Mouse (Mus musculus): Measurements from ENCODE around the gene Dlgap1.

The Dlgap1 gene

DNA sequence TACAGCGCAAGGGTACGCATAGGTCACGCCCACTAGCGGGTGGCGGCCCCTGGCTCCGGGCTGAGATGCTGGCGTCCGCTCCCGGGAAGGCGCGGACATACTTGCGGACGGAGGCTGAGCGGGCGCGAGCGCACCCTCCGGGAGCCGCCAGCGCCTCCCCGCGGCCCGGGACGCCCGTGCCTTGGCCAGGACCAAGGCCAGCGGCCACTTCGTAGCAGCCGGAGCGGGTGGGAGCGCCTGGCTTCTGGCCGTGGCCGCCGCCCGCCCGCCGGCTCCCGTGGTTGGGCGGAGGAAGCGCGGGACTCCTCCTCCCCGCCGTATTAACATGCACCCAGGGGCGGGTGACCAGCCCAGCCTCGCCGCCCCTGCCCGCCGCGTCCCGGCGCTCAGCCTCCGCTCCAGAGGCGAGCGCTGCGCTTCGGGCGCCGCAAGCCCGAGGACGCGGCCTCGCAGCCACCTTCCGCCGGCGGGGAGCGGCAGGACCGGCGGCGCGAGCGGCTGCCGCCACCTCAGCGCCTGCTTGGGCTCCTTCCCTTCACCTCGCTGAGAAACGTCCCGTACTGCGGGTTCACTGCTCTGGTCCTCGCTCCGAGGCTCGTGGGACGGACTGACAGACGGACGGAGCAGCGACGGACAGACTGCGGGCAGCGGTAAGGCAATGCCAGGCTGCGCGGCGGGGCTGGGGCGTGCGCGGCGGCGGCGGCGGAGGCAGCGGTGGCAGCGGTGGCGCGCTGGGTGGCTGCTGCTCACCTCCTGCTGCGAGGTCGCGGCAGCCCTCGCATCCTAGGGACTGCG, at the start of gene Dlgap1:
Gene Dlgap1, plus strand, starts transcription at position 53 of the 795 bp plus-strand sequence.
- DNase-seq: peak; percentile 93

DNA sequence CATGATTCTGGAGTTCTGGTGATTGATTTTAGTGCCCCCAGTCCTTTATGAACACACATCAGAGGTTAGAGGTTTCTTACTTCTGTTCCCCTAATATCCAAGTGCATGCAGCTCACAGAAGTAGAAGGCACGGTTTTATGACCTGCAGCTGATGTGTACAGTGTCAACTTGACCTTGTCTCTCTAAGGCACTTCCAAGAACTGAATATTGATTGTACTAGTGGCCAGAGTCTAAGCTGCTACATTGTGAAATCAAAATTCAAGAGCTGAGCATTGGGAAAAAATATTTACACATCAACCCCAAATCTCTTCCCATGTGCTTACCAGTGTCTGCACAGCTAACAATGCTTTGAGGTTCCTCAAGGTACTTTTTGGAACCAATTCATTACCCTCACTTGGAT, 13.9 kb upstream of the Dlgap1 start:
- no peak for DNase-seq

DNA sequence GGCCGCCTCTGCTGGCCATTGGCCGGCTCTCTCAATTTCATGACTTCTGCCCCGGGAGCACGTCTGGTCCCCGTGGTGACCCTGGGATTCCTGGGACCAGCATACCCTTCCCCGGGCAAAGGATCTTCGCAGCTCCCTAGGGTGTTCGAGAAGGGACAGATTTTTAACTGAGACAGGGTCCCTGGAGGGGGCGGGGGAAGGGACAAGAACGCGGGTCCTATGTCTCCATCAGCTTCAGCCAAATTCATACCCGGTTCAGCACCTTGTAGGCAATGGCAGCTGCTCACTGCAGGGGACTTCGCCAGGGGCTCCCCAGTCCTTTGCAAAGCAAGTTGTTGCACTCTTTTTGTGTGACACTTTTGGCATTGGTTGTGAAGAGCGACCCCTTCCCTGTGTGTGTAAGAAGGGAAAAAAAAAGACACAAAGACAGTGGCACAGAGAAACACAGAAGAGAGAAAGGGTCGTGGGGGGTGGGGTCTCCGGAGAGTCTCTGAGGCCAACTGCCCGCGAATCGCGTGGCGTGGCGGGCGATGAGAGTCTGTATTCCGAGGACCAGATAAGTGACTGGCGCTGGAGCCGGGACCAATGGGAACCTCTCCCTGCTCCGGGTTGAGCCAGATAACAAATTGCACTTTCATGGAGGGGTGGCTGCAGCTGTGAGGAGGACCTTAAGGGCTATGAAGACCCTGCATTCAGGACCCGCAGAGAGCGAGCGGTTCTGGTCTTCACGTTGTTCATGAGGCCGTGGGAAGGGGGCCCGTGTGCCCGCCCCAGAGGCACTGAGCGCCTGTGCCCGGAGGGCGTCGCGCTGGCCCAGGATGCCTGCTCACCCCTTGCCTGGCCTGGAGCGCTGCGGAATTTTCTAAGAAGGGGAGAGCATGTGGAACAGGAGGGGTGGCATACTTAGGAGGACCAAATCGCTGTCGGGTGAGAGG, 1.2 kb downstream of the Dlgap1 start:
- peak; percentile 71 for DNase-seq

DNA sequence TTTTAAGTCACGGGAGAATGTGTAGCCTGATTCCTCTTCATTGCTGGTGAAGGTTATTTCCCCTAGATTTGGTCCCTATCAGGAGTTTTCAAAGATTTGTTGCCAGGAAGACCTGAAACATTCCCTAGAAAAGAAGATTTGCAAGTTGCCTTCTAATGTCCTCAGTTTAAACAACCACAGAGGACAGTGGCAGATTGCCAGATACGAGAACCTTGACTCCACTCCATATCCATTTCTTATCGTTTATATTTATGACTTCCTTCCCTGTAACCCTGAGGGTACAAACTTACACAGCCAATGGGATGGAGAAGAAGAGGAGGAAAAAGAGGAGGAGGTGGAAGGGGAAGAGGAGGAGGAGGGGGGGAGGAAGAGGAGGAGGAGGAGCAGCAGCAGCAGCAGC, 4.2 kb downstream of the Dlgap1 start:
- no peak for DNase-seq

DNA sequence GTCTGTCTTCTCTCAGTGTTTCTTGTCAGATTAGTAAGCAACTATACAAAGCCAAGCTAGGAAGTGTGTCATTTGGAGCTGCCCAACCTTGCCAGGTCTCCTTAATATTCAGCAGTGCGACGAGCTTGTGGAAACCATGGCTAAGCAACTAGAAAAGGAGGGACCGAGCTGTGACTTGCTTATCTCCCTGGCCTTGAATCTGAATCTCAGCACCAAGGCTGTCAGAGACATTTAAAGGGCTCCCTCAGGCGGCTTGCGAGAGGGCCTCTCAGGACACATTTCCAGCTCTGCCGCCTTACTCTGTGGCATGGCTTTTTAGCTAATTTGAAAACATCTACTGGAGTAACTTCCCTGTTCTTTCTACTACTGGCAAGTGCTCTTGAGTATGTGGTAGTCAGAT, 5.1 kb downstream of the Dlgap1 start:
- no peak for DNase-seq

DNA sequence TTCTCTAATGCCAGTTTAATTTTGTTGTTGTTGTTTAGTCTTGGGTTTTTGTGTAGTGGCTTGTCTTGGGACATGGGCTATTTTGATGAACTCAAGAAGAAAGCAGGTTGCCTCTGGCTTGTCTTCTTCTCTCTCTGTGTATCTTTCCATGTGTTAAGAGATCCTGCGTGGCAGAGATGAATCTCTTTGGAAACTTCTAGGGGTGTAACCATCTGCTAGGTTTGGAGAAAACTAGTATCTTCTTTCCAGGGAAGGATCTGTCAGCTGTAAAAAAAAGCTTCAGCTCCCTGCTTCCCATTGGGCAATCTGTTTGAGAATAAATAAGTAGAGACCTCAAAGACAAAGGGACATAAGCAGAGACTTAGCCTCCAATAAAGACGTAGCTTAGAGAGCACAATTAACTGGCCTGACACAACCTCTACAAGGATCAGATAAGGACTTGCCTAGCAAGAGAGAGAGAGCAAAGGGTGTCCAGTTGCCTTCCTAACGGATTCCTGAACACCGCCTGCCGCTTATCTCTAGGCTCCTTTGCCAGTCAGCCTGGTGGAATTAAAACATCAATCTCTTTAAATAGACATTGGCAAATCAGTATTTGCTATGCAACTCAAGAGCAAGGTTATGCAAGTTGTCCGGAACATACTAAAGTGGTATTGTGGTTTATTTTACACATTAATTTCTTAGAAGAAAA, 13.5 kb downstream of the Dlgap1 start:
- DNase-seq: no peak

DNA sequence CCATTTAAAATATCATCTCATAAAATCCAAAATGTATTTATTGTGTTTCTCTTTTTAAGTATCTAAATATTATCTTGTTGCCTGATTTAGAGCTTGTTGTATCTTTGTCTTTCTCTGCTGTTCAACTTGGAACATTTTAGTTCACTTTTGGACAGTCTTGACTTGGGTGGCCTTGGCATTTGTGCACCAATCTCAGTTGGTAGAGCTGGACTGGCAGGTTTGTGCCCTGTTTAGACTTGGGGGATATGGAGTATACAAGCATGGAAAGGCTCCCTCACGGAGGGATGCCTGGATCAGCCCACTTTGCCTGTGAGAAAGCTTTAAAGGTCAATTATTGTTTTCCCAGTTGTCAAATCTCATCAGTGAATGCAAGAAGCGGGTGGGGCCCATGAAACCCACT, 27.5 kb downstream of the Dlgap1 start:
- no peak for DNase-seq

DNA sequence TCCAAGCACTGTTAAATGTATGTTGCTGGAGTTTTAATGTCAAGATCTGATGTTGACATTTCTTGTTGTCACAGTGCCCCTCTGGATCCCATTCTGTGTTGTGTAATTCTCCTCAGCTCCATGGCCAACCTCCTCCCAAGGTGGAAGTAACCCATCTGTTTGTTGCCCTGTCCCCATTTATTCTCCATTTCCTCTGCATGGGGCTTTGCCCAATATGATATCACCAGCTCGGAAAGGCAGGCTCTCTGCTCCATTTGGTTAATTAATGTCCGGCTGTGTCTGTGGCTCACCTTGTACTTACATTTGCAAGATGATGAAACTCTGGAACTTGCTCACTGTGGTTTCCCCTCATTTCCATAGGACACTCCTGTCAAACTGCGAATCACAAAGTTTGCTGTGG, 33.2 kb downstream of the Dlgap1 start:
- peak; percentile 90 for DNase-seq

DNA sequence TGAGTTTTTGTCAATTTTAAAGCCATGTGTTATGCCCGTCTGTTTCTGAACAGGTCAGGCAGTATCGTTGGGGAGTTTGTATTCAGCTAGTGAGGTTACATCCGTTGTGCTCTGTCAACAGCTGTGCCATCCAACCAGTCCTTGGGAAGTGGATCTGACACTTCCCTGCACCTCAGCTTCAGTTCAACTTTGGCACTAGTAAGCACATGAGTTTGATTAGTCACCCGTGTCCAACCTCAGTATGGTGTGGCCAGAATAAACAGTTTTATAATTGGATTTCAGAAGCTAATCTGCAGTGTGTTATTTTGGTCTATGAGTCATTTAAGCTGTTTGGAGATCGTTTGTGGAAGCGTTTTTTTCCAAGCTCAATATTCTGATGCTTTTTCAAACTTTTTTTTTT, 35.8 kb downstream of the Dlgap1 start:
- DNase-seq: no peak

DNA sequence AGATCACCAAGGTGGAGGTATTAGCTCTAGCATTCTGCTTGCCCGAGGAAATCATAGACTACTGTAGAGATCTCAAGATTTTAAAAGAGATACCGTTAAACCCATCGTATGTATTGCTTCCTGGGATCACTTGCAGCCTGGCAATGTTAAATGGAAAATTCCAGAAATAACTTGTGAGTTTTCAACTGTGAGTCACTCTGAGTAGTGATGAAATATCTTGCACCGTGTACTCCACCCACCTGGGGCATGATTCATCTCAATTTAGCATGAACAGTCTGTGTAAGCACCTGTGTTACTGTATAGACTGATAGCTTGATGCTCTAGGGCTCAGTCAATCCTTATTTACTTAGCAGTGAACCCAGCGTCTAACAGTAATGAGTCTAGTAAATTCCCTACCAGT, 38.7 kb downstream of the Dlgap1 start:
- DNase-seq: no peak

DNA sequence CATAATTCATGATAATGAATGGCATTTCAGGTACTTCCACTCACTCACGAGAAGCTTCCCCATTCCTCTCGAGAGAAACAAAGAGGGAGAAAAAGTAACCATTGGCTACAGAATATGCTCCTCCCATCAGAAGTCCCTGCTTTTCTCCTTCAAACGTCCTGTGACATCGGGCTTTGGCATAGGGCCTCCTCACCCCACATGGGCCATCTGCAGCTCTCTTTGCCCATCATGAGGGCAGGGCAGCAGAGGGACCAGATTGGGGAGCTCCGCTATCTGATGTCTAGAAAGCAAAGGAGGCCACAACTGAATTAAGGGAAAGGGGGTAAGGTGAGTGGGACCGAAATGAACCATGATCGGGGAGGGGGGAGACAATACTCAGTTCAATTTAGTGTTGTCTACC, 47.6 kb downstream of the Dlgap1 start:
- DNase-seq: peak; percentile 59

DNA sequence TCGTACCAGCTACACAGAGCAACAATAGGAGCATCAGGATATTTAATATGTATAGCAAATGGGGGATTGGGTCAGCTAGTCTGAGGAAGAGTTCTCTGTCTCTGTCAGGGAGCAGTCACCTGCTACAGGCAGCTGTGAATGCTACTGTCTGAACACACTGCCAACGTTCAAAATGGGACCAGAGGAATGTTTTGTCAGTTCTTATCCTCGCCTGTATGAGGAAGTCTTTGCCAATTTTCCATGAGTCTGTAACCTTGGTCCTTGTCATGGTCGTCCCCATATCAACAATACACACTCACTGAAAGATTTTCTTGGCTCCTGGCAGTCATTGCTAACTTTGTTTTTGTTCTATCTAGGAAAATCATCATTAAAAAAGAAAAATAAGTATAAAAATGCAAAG, 51.5 kb downstream of the Dlgap1 start:
- DNase-seq: no peak

DNA sequence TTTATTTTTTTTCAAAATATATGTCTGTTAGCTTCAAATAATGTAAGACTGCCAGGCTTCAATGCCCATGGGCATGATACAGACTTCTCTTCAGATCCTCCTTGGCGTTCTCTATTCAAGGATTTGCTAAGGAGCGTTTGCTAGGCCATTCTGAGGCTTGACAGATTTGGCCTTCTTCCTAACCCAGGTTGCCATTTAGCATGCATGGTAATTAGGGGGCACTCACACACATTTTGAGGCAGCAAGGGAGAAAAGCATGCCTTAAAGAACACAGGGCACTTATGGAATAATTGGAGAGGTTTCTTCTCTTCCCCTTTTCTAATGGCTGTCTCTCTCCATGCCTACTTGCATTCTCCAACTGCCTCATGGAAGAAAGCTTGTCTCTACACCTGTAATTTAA, 53.7 kb downstream of the Dlgap1 start:
- no peak for DNase-seq

DNA sequence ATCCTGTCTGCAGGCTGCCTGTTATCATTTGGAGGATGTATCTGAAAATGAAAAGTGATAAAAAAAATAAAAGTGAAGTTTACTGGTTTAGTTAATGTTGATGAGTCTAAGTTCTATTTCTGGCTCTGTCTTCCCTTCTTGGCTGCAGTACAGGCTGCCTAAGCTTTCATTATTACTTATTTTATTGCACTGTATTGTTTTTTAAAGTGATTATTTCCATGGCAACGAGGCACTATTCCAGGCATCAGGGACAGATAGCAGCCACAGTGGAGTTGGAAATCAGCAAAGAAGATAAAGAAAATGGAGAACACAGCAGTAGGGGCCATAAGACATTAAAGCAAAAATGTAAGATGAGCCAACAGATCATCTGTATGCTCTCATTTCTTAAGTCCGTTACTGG, 66.0 kb downstream of the Dlgap1 start:
- DNase-seq: no peak

DNA sequence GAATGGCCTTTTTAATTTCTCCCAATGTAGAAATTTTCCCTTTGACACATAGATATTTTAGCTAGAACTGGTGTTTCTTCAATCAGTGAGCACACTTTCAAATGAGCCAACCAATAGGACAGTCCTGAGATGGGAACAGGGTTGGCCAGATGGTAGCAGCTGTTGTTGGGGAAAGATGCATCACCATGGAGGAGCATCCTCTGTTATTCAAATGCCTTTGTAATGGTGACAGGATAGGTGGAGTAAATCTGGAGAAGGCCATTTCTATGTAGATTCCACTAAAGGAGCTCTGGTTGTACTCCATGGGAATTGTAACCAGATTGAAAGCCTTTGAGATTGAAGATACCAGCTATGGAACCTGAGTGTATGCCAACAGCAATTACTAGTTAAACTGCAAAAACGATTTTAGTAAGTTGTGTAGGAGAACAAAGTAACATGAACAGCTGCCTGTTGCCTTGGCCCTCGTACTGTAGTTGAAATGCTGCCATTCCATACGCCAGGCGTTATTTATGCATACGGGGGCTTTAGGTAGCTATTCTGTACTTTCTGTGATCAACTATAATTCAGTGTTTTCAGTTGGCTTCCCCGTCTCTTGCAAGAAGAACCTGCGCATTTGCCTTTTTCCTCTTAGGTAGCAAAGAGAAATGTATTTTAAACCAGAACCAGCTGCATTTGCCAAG, 72.0 kb downstream of the Dlgap1 start:
- DNase-seq: no peak

DNA sequence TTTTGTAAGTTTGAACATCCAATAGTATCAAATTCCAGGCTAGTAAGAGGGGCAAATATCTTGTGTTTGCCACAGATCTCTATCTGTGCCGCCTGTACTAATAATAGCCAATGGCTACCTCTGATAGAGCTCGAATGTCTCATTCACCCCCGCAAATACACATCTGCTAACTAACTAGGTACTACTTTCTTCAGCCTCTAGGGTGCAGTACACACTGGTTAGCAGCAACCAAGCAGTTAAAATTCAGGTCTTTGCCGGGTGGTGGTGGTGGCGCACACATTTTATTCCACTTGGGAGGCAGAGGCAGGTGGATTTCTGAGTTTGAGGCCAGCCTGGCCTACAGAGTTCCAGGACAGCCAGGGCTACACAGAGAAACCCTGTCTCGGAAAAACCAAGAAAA, 99.4 kb downstream of the Dlgap1 start:
- DNase-seq: no peak

DNA sequence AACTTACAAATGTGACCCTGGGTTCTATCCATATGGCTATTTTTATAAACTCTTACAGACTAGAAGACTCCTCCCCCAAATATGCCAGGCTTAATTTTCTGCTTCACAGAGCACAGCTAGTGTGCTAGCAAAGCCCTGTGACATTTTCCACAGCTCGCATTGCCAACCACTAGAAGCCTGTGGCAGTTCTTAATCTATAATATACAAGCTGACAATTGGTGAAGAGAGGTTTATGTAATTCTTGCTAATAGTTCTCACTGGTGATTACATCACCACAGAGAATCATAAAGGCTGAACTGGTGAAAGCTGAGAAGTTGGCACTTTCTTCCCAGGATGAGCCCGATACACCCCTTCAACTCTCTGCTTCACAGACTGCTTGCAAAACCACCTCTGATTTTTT, 103.2 kb downstream of the Dlgap1 start:
- peak; percentile 94 for DNase-seq

DNA sequence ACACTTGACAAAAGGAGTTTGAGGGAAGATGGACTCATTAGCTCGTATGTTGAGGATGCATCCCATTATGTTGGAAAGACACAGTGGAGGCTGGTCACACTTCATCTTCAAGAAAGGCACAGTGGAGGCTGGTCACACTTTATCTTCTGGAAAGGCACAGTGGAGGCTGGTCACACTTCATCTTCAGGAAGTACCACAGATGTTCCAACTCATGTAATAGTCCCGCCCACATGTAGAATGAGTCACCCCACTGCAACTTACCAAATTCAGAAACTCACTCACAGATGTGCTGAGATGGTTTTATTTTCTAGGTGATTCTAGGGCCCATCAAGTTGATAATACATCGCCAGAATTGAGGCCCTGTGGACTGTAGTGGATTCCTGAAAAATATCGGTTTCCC, 119.3 kb downstream of the Dlgap1 start:
- DNase-seq: no peak

DNA sequence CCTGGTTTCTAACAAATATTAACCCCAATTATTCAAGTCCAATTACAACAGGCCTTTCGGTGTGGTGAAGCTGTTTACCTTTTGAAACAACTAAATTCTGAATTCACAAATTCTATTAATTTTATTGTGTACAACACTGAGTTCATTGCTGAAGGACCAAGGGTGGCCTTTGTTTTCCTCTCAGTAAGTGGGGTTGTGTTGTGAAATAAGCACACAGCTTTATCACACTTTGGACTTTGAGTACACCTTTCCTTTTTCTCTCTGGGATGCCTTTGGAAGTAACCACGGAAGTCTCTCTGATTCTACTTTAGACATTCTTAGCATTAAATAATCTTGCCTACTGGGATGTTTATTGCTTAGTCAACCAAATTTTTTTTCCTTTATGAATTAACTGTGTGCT, 121.9 kb downstream of the Dlgap1 start:
- no peak for DNase-seq

DNA sequence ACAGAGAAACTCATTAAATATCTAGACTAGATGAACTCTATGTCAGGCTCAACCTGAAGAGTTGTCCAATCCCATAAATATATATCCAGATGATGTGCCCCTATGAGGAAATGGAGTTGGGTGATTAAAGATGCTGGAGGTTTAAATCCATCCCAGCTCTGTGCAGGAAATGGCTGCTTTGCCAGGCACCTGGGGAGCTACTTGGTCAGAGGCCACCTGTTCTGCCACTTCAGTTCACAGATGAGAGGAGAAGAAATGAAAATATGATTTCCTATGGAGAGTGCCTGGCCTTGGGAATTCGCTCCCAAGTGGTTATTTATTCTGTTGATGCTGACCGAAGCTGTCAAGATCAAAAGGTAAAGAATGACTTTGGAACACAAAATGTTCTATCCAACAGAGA, 160.3 kb downstream of the Dlgap1 start:
- DNase-seq: peak; percentile 94

DNA sequence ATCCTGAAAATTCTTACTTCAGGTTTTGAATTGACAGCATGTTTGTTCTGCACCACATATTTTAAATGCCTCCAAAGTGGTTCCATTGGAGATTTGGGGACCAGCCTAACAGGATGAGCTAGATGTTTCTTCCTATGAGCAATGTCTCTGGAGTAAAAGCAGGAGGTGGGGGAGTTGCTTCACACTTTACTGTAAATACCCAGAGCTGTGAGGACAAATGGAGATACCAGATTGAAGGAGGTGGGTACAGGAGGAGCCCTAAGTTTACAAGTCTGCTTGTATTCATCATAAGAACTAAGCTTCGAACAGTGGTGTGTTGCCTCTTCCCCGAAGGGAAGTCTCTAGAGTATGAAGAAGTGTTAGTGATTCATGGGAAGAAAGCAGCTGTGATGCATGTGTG, 201.0 kb downstream of the Dlgap1 start:
- DNase-seq: no peak

DNA sequence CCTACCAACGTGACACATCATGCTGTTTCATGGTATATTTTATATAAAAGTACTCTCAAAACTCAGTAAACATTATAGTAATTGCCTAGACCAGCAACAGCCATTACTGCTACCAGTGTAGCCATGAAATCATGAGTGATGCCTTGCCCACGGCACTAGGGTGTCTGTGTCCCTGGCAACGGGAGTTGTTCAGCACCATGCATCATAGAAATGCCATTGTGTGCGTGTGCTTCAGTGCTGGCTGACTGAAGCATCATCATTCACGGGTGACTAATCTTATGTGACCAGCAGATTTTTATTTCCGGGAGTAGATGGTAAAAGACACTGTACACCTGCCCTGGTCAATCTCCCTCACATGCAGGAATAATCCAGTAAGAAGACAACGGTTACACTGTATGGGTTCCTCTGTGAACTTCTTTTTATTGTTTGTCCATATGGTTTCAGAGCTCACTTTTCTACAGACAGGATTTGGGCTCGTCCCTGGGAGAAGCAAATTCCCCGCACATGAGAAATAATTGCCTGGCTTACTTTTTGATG, 203.7 kb downstream of the Dlgap1 start:
- no peak for DNase-seq

DNA sequence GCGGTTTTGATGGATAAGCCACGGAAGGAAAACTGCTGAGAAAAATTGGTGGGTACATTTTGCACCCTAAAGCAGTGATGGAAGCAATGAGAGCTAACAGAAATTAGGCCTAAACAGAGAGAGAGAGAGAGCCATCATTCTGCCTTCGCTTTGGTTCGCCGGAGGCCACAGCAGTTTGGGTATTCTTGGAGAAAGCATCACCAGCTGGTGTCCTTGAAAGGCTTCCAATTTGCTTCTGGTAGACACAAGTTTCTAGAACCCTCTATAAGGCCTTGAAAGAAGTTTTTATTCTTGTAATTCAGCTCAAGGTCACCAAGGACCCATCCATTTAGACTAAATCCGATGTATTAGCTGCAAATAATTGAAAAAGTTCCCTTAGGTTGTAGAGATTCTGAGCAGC, 205.0 kb downstream of the Dlgap1 start:
- DNase-seq: peak; percentile 39
